Mouse (Mus musculus) limb, embryonic 12.5 days (tissue): ENCODE results near the gene E2f1. TPM values are rescaled to one million over a fixed set of nuclear protein-coding genes. Genes with fewer than 3 reads are reported as not detected.

Experiments
- ATAC-seq: fragments of 200-750 bp; cut with Nextera tagmentation; 2 replicates; pipeline ENCODE4 v1.8.0; 2017; ENCODE audit warnings: low read depth, moderate TSS enrichment; ENCODE audit not compliant: insufficient number of reproducible peaks, insufficient read depth, low FRiP score, low TSS enrichment
- H3K27ac ChIP-seq: fragments of 300-500 bp; sonication (generic); 2 replicates; pipeline ENCODE4 v1.5.1; 2016; ENCODE audit warnings: mild to moderate bottlenecking, moderate library complexity
- H3K27me3 ChIP-seq: fragments of 300-500 bp; sonication (generic); 2 replicates; pipeline ENCODE4 v1.6.1; 2016; ENCODE audit warnings: mild to moderate bottlenecking, moderate library complexity
- H3K36me3 ChIP-seq: fragments of 300-500 bp; sonication (generic); 2 replicates; pipeline ENCODE4 v1.6.1; 2016; ENCODE audit warnings: mild to moderate bottlenecking, moderate library complexity
- H3K4me1 ChIP-seq: fragments of 300-500 bp; sonication (generic); replicated peaks from 2 replicates; pipeline ENCODE4 v1.6.1; 2016
- H3K4me2 ChIP-seq: fragments of 300-500 bp; sonication (generic); 2 replicates; pipeline ENCODE4 v1.6.1; 2016; ENCODE audit warnings: mild to moderate bottlenecking, moderate library complexity
- H3K4me3 ChIP-seq: fragments of 300-500 bp; sonication (generic); replicated peaks from 2 replicates; pipeline ENCODE4 v1.5.1; 2016; ENCODE audit warnings: mild to moderate bottlenecking
- H3K9ac ChIP-seq: fragments of 300-500 bp; sonication (generic); replicated peaks from 2 replicates; pipeline ENCODE4 v1.6.1; 2016; ENCODE audit warnings: mild to moderate bottlenecking, moderate library complexity
- H3K9me3 ChIP-seq: fragments of 300-500 bp; sonication (generic); 2 replicates; pipeline ENCODE4 v1.6.1; 2016; ENCODE audit warnings: mild to moderate bottlenecking, moderate library complexity
- WGBS: fragments of 180-500 bp; shearing (Covaris S2); methylation state at CpG from one replicate; pipeline ENCODE4 v1.1.7; 2016; 5-methylcytosine and 5-hydroxymethylcytosine counted together
- polyA plus RNA-seq: library from polyadenylated mRNA; unstranded; fragments of >200 nt; fragmentation: Nextera tagmentation; extraction: Ambion mirVana; gene quantifications from 2 replicates; pipeline ENCODE4 v1.2.1, GENCODE M21; 2016

Gene E2f1
- polyA plus RNA-seq, 1 experiment from 2014 or later, result 25.5 TPM

- peak overlapping the region; percentile 77 for H3K4me2 ChIP-seq
- H3K9ac ChIP-seq, result peak overlapping the region; percentile 86
- WGBS, result 20% methylated on average over 10 of the region's 10 CpGs
- H3K27ac ChIP-seq, result peak overlapping the region; percentile 88
- no peak for ATAC-seq
- no peaks in the 10 kb centered on the region for H3K9me3 ChIP-seq
- peaks cover 16% of the 10 kb centered on the region for H3K36me3 ChIP-seq
- H3K27me3 ChIP-seq, result no peaks in the 10 kb centered on the region
- peak overlapping the region; percentile 91 for H3K4me3 ChIP-seq
- H3K4me1 ChIP-seq, result peaks cover 65% of the 10 kb centered on the region
These were observed 1.2 kb downstream of the E2f1 start for GRCm38 (mm10) chr2:154568329-154569070.

- 81% methylated on average over 2 of the region's 2 CpGs for WGBS
- Histone ChIP-seq H3K36me3 (peaks cover 23% of the 10 kb centered on the region), H3K4me1 (peaks cover 65% of the 10 kb centered on the region), H3K4me2 (peak overlapping the region; percentile 77), H3K27me3 (no peaks in the 10 kb centered on the region), H3K9me3 (no peaks in the 10 kb centered on the region), H3K27ac (peak overlapping the region; percentile 88; the same call in 1 of the 2 replicates), H3K9ac (peak overlapping the region; percentile 86; the same call in 1 of the 2 replicates), H3K4me3 (peak overlapping the region; percentile 91)
- ATAC-seq, result no peak
These were observed 1.9 kb downstream of the E2f1 start for GRCm38 (mm10) chr2:154567766-154568165.

GRCm38 (mm10) chr2:154566641-154567040 lies 3.1 kb downstream of the E2f1 start:
- peak overlapping the region; percentile 67 for H3K27ac ChIP-seq
- peaks cover 31% of the 10 kb centered on the region for H3K36me3 ChIP-seq
- H3K4me1 ChIP-seq, result peaks cover 55% of the 10 kb centered on the region
- WGBS, result 32% methylated on average over 8 of the region's 8 CpGs
- no peaks in the 10 kb centered on the region for H3K27me3 ChIP-seq
- 0 out of 2 replicates have a peak overlapping the region, but pooled peaks have one; percentile 6 for H3K4me3 ChIP-seq
- H3K9me3 ChIP-seq, result no peaks in the 10 kb centered on the region
- ATAC-seq, result no peak
- no peak overlapping the region; the same call in 1 of the 2 replicates for H3K9ac ChIP-seq
- H3K4me2 ChIP-seq, result peak overlapping the region; percentile 19; the same call in 1 of the 2 replicates

GRCm38 (mm10) chr2:154565562-154565961 lies 4.1 kb downstream of the E2f1 start:
- Histone ChIP-seq H3K27ac (peak overlapping the region; percentile 67; the same call in 1 of the 2 replicates), H3K4me2 (no peak overlapping the region), H3K9ac (no peak overlapping the region), H3K4me1 (peaks cover 51% of the 10 kb centered on the region), H3K36me3 (peaks cover 41% of the 10 kb centered on the region), H3K27me3 (no peaks in the 10 kb centered on the region), H3K4me3 (no peak overlapping the region), H3K9me3 (no peaks in the 10 kb centered on the region)
- 66% methylated on average over 3 of the region's 3 CpGs for WGBS
- no peak for ATAC-seq

- peaks cover 50% of the 10 kb centered on the region for H3K36me3 ChIP-seq
- ATAC-seq, result no peak
These were observed 6.0 kb downstream of the E2f1 start for GRCm38 (mm10) chr2:154563612-154564170.

GRCm38 (mm10) chr2:154558264-154559039 lies 11.2 kb downstream of the E2f1 start, which contains the start of gene Necab3:
Necab3 (minus strand) TSS chr2:154558890.
- ATAC-seq, result no peak; the same call in 1 of the 2 replicates
- Histone ChIP-seq H3K27ac (no peak within 1 kb of the TSS; the same call in 1 of the 2 replicates), H3K9ac (peak within 1 kb of the TSS; percentile 38; the same call in 1 of the 2 replicates), H3K4me3 (peak within 1 kb of the TSS; percentile 36), H3K4me1 (peaks cover 29% of the 10 kb centered on the region), H3K9me3 (no peaks in the 10 kb centered on the region), H3K4me2 (peak within 1 kb of the TSS; percentile 62), H3K36me3 (peaks cover 34% of the 10 kb centered on the region), H3K27me3 (peaks cover 8% of the 10 kb centered on the region; the same call in 1 of the 2 replicates)
- WGBS, result 4% methylated on average over 34 of the region's 34 CpGs

More at GRCm38 (mm10) chr2:154563612-154564170, 6.0 kb downstream of the E2f1 start:
- 85% methylated on average over 21 of the region's 22 CpGs for WGBS
- H3K27ac ChIP-seq, result peak overlapping the region; percentile 23; the same call in 1 of the 2 replicates
- no peak overlapping the region for H3K9ac ChIP-seq
- no peaks in the 10 kb centered on the region for H3K9me3 ChIP-seq
- no peaks in the 10 kb centered on the region for H3K27me3 ChIP-seq
- no peak overlapping the region for H3K4me3 ChIP-seq
- no peak overlapping the region for H3K4me2 ChIP-seq
- peaks cover 53% of the 10 kb centered on the region for H3K4me1 ChIP-seq

- H3K4me2 ChIP-seq, result 0 out of 2 replicates have a peak overlapping the region, but pooled peaks have one; percentile 62
These were observed 12.4 kb downstream of the E2f1 start for GRCm38 (mm10) chr2:154557184-154557832.

GRCm38 (mm10) chr2:154555235-154555634 lies 14.5 kb downstream of the E2f1 start:
- Histone ChIP-seq H3K4me1 (peaks cover 41% of the 10 kb centered on the region), H3K27ac (no peak overlapping the region), H3K9me3 (no peaks in the 10 kb centered on the region), H3K27me3 (peaks cover 37% of the 10 kb centered on the region), H3K36me3 (peaks cover 6% of the 10 kb centered on the region), H3K4me2 (no peak overlapping the region), H3K9ac (no peak overlapping the region), H3K4me3 (no peak overlapping the region)
- ATAC-seq, result no peak
- 89% methylated on average over 6 of the region's 6 CpGs for WGBS

More at GRCm38 (mm10) chr2:154557184-154557832, 12.4 kb downstream of the E2f1 start:
- H3K4me1 ChIP-seq, result peaks cover 34% of the 10 kb centered on the region
- H3K4me3 ChIP-seq, result no peak overlapping the region
- 0 out of 2 replicates have a peak overlapping the region, but pooled peaks have one; percentile 28 for H3K9ac ChIP-seq
- no peak overlapping the region for H3K27ac ChIP-seq
- H3K36me3 ChIP-seq, result peaks cover 25% of the 10 kb centered on the region
- H3K9me3 ChIP-seq, result no peaks in the 10 kb centered on the region
- 41% methylated on average over 5 of the region's 5 CpGs for WGBS
- no peak for ATAC-seq
- H3K27me3 ChIP-seq, result peaks cover 16% of the 10 kb centered on the region

- no peak overlapping the region for H3K27ac ChIP-seq
- no peaks in the 10 kb centered on the region for H3K36me3 ChIP-seq
- peaks cover 45% of the 10 kb centered on the region for H3K27me3 ChIP-seq
- no peaks in the 10 kb centered on the region for H3K9me3 ChIP-seq
- ATAC-seq, result no peak
- peak overlapping the region; percentile 32 for H3K9ac ChIP-seq
- H3K4me2 ChIP-seq, result peak overlapping the region; percentile 51
- 27% methylated on average over 27 of the region's 27 CpGs for WGBS
- peak overlapping the region; percentile 20 for H3K4me3 ChIP-seq
- H3K4me1 ChIP-seq, result peaks cover 28% of the 10 kb centered on the region
These were observed 17.2 kb downstream of the E2f1 start for GRCm38 (mm10) chr2:154552424-154552907.

- peaks cover 45% of the 10 kb centered on the region for H3K27me3 ChIP-seq
- H3K4me1 ChIP-seq, result peaks cover 22% of the 10 kb centered on the region
- H3K36me3 ChIP-seq, result no peaks in the 10 kb centered on the region
- H3K4me3 ChIP-seq, result peak overlapping the region; percentile 20
- no peak overlapping the region for H3K27ac ChIP-seq
- peak overlapping the region; percentile 51 for H3K4me2 ChIP-seq
- peak; percentile 29 for ATAC-seq
- H3K9ac ChIP-seq, result peak overlapping the region; percentile 32
- no peaks in the 10 kb centered on the region for H3K9me3 ChIP-seq
- WGBS, result 30% methylated on average over 21 of the region's 21 CpGs
These were observed 17.8 kb downstream of the E2f1 start for GRCm38 (mm10) chr2:154551927-154552326.
